Comparison of ENCODE assay signal across 10 mouse cellular contexts in genomic region chr15:95772861-95773836, GRCm38 (mm10). TPM values are rescaled to one million over a fixed set of nuclear protein-coding genes. Genes with fewer than 3 reads are reported as not detected.
DNase-seq lines count a peak whose midpoint lies in the region; ATAC-seq and TF ChIP-seq lines count a peak whose summit lies in the region.
"Had no signal": no experiment of that assay in that cellular context is flagged by ENCODE, and none has a peak within 500 bp of the region (broad histone marks: within the 10 kb centered on the region; RNA-seq: fewer than 3 reads in every experiment).

No protein-coding gene starts in this region.

- peak; percentile 96 for TF ChIP-seq CTCF in bone marrow, adult 2 months (IDR thresholded peaks at IDR 0.05; ENCODE audit: control insufficient read depth, insufficient read depth, low read length)

- H3K4me1 ChIP-seq in bone marrow, adult 2 months (ENCODE audit: control insufficient read depth, insufficient read depth, low read length) = peaks cover 2% of the 10 kb centered on the region
- H3K4me1 ChIP-seq: embryonic facial prominence, embryonic 12.5 days; liver, embryonic 15.5 days had no signal

- no peak overlapping the region for H3K4me3 ChIP-seq in bone marrow, adult 2 months (replicated peaks; ENCODE audit: control insufficient read depth, low read depth, low read length)
- H3K4me3 ChIP-seq: embryonic facial prominence, embryonic 12.5 days; liver, embryonic 15.5 days had no signal

- H3K27ac ChIP-seq in bone marrow, adult 2 months (ENCODE audit: control insufficient read depth, insufficient read depth, low read depth, low read length, poor library complexity) = no peak overlapping the region
- H3K27ac ChIP-seq: embryonic facial prominence, embryonic 12.5 days; liver, embryonic 15.5 days had no signal

- 63% methylated on average over 14 of the region's 14 CpGs for WGBS in bone marrow, adult 2 months

- DNase-seq in heart, adult 18-20 months = peak; percentile 68 to 89
- no peak for DNase-seq in heart, adult 11 months
- peak; percentile 39 to 49 for DNase-seq in frontal cortex, postnatal 36 days (ENCODE audit: low spot score in 2 of 2)
- DNase-seq in kidney, postnatal 25 days = peak; percentile 80 to 86
- DNase-seq in lung, postnatal 36 days = peak; percentile 91
- DNase-seq in spleen, postnatal 36 days (ENCODE audit: low spot score in 2 of 2) = peak; percentile 68 to 74

- peak; percentile 87 for ATAC-seq in CD4-positive, CD25-positive, alpha-beta regulatory T cell, adult 4 months

- TF ChIP-seq POLR2A in bone marrow, adult 2 months (IDR thresholded peaks at IDR 0.05; ENCODE audit: borderline replicate concordance, control insufficient read depth, low read depth, low read length) = no peak

RNA-seq across cellular contexts. Expression of gene Ano6, which starts 17.5 kb away (rescaled TPM):
- total RNA-seq in heart, adult 18-20 months (2021) = 10 to 100 TPM; 15.9 to 18.3 TPM
- polyA plus RNA-seq in CD4-positive, CD25-positive, alpha-beta regulatory T cell, adult 4 months (2017; shearing (Covaris generic)) = 10 to 100 TPM; 34.8 to 54.6 TPM
- 9.0 and 24.4 TPM in 2 replicates for polyA plus RNA-seq in bone marrow, adult 2 months (2011; ENCODE audit: insufficient read depth, insufficient read length, low replicate concordance, missing spikeins)
